Mouse (Mus musculus) E14TG2a.4 (cell line): ENCODE results near the gene Arhgef19.

Source experiments
- CTCF ChIP-seq: conservative IDR thresholded peaks from 2 replicates; pipeline ENCODE4 v1.5.1; 2014; ENCODE audit warnings: low read length
- NANOG ChIP-seq: IDR thresholded peaks from 2 replicates; pipeline ENCODE4 v1.6.1; 2014; ENCODE audit warnings: borderline replicate concordance, low read length, mixed read lengths
- POU5F1 ChIP-seq: IDR thresholded peaks from 2 replicates; pipeline ENCODE4 v1.6.1; 2014; ENCODE audit warnings: low read length, borderline replicate concordance

DNA sequence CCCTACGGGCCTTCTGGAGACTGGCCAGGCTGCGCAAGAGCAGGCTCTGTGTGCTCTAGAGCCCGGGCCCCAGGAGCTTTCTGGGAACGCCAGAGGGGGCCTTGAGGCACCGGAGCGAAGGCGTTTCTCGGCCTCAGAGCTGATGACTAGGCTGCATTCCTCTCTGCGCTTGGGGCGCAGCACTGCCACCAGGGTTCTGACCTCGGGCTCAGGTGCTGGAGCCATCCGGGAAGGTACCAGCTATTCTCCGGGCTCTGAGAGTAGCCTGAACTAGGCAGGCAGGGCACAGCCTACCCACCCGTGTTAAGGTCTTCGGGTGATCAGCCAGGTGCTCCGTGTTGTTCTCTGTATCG, 7.7 kb downstream of the Arhgef19 start:
- TF ChIP-seq CTCF (no peak), POU5F1 (no peak), NANOG (no peak)
